Mouse (Mus musculus) left cerebral cortex, postnatal 36 days (tissue): ENCODE measurements around the gene Patj. TPM values are rescaled to one million over a fixed set of nuclear protein-coding genes. Genes with fewer than 3 reads are reported as not detected.

ENCODE experiments used
- DNase-seq, 2 experiments: peaks; one replicate each; pipeline ENCODE4 v3.0.0; 2021 to 2022; ENCODE audit warnings: low spot score in 2 of 2, mixed read lengths in 1 of 2
- intact Hi-C: fragments of 180-260 bp; cut with DNase I; formaldehyde crosslinking; loops from one replicate; pipeline ENCODE4 v1.15.1; 2025
- total RNA-seq, 2 experiments: library from RNA; stranded (reverse); gene quantifications; 2 replicates each; pipeline ENCODE4 v1.2.3; 2021

Gene Patj
- total RNA-seq, 2 experiments from 2014 or later = 7.5 to 19.6 TPM

DNA sequence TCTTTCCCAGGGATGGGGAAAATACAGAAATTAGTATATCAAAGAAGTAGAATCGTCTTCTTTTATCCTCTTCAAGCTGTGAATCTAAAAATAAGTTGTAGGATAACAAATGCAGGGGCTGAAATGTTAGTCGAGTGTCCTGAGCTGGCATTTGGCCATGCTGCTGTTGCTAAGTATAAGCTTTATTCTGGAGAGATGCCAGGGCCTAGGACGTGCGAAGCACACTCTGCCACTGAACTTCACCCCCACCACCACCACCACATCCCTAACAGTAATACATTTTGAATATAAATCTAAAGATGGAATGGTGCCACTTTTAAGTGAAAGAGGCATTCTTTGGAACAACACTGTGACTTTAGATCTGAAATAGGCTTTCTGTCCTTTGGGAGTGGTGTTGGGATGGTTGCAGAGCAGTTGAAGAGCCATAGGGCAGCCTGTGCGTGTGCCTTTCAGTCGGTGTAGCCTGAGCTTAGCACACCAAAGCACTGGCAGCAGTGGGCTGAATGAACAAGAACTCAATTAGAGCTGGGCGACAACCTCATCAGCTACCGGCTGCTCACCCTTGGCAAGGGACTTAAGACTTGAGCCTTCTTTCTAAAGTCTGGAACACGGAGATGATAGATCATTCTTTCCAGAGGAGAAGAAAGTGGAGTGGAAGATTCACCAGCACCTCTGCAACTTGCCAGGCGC lies 168.1 kb downstream of the Patj start:
- intact Hi-C loops = no loop called here
- no peak for DNase-seq

DNA sequence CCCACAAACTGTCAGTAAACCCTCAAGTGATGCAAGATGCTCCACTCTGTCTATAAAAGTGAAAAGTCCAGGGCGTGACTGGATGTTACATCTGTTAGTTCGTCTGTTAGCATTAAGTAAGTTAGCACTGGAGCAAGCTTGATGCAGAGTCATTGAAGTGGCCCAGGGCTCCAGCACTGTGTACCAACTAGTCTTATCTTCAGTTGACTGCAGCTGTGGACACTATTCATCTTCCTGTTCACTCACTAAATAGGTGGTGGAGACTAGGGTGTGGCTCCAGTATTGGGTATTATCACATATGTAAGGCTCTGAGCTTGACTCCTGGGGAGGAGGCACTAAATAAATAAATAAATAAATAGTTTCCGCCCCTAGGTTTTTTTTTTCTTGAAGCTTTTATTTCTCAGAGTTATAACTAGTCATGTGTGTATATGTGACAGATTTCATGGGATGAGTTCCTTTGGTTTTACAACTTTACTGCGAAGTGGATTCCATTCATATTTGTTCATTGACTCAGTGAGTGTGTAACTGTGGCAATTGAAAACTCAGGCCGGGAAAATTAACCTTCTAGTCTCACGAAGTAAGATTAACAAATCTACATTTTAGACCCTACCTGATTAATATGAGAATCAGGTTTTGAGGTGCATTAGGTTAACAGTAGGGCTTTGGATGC lies 168.7 kb downstream of the Patj start:
- DNase-seq = no peak
- intact Hi-C loops = no loop called here

DNA sequence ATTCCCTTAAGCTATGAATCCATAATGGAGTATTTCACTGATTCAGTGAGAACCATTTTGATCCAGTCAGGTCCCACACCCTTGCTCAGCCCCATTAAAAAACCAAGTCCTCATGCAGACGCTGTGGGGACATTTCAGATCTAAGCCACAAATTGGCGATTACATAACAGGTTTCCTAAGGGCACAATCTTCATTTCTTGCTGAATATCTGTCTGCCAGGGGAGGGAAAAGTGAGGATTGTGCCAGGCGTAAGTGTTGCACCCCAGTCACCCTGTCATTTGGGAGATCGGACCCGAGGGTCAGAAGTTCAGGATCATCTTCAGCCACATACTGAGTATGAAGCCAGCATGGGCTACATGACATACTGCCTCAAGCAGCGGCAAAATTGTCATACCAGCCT lies 171.2 kb downstream of the Patj start:
- DNase-seq = no peak
- intact Hi-C loops = no loop called here

DNA sequence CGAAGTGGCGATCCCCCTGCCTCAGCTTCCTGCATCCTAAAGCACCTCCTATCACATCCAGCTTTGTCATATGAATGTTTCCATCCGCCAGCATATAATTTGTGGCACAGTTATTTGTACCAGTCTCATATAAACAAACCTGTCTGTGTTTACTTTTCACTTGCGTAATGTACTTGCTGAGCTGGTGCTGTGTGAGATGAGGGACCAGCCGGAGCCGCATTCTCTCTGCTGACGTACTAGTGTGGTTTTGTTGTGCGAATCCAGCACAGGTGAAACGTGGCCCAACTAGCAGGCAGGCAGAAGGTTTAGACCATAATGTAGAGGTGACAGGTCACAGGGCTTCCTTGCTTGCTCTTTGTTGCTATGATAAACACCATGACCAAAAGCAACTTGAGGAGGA lies 171.9 kb downstream of the Patj start:
- intact Hi-C loops = no loop called here
- DNase-seq = no peak

DNA sequence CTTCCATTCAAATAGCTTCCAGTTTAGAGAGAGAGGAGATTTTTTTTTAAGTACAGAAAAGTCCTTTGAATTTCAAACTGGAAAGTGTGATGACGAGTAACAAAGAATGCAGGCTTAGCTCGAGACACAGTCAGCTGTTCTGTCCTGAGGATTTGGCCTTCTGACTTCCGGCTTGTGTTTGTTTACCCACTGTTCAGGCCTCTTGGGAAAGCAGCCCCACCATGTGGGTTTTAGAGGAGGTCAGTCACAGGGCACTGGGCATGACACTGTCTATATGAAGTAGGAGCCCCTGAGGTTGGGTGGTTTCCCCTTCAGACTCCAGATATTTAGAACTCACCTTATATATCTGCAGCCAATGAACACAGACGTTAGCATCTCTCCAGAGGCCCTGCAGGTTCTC lies 174.3 kb downstream of the Patj start:
- intact Hi-C loops = no loop called here
- no peak for DNase-seq

DNA sequence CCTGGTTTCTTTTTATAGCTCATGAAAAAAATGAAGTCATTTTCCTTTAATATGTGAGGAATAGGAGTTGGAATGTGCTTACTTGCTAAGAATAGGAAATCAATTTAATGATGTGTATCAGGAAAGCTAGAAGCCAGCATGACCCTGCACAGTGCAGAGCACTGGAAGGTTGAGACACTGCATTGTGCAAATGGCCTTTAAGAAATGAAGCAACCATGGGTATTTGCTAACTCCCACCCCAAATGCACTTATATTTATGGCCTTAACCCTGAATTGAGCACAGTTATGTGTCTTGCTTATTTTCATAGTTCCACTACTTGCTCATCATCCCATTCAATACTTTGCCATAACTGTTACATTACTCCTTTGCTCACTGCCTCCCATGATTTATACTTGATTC lies 181.7 kb downstream of the Patj start:
- DNase-seq = no peak
- intact Hi-C loops = no loop called here

DNA sequence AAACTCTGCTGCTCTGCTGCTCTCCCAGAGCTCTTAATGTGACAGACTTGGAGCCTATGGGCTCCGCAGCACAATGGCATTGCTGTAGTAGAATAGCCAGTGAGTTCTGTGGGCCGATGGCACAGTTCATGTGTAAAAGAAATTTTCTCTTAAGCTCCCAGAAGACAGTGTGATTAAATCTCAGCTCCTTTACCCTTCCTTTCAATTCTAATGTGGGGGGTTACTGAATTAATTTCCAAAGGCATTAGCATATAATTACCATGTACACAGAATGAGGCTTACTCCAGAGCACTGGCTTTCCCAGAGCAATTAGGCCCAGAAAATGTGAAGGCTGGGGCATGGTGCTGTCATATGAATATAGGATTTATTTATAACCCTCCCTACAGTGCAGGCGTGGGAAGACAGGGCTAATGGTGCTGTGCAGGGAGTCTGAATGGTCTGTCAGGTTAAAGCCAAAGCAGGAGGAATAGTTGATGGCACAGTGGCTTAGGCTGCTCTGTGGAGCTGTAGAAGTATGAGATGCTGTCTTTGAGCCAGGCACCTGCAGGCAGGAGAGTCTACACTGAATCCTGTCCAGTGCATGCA lies 182.5 kb downstream of the Patj start:
- intact Hi-C loops = no loop called here
- DNase-seq = no peak

DNA sequence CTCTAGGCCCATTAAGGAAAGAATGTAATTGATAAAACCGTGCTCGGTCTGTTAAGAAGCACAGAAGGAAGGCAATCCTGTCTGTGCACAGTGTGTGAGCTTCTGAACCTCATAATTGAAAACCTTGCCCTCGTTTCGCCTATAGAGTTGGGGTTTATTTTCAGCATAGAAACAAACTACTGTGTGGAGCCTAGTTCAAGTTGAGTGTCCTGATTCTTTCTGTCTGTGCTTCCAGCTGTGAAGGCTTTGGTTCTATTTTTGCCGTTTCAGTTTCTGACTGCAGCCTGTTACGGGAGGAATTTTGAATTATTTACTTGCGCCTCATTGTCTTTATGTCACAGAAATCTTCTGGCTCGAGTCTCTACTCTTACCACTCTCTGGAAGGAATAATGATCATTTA lies 185.9 kb downstream of the Patj start:
- intact Hi-C loops = no loop called here
- DNase-seq = no peak

DNA sequence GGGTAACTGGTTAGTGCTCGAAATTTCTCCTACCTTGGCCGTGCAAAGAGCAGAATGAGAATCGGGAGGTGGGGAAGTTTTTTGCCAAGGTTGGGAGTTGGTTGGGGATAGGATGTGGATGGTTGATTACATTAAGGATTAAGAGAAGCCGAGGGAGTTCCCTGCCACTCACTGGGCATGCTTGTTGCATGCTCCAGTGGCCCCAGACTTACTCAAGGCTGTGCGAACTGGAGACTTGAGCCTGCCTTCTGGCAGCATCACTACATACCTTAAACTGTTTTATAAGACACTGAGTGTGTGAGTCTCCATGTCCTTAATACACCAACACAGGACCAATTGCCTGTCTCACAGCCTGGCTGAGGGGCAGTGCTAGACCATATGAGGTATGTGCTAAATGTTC lies 188.4 kb downstream of the Patj start:
- intact Hi-C loops = no loop called here
- no peak for DNase-seq

DNA sequence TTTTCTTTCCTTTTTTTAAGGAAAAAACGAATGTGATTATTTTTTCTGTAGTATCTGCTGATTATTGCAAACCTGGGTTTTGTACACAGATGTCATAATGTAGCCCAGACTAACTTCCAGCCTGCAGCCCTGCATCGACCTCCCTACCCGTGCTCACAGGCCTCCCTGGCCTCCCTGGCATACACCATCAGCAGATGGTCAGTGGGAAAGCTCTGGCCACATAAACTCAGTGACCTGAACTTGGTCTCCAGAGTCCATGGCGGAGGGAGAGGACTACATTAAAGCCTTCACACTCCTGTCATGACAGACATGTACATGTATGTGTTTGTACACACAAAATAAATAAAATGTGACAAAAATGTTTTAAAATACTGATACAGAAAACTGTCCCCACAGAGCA lies 190.7 kb downstream of the Patj start:
- no peak for DNase-seq
- intact Hi-C loops = no loop called here

DNA sequence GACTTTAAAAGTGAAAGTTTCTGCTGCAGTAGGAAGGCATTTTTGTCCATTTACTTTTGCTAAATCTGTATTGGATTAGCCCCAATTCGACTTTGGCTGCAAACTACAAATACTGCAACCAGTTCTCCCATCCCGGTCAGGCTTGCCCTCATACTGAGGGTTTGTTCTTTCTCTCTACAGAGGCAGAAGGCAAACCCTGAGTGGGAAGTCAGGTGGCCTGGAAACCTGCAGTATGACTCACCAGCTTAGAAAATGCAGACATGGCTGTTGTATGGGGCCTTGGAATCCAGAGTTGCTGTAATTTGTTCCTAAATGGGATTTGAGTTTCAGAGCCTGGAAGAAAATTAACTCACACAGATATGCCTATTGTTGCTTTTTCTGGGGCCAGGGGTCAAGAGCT lies 192.1 kb downstream of the Patj start:
- intact Hi-C loops = no loop called here
- no peak for DNase-seq

DNA sequence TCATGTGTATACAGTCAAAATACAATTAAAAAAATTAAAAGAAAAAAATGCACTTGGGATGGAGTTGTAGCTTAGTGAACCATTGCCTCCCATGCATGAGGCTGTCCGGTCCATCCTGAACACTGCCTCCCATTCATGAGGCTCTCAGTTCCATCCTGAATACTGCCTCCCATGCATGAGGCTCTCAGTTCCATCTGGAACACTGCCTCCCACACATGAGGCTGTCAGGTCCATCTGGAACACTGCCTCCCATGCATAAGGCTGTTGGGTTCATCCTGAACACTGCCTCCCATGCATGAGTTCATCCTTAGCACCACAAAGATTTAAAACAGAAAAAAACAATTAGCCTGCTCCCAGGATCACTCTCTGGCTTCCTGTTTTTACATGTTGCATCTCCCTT lies 198.4 kb downstream of the Patj start:
- peak; percentile 38 to 57 for DNase-seq
- intact Hi-C loops = no loop called here

DNA sequence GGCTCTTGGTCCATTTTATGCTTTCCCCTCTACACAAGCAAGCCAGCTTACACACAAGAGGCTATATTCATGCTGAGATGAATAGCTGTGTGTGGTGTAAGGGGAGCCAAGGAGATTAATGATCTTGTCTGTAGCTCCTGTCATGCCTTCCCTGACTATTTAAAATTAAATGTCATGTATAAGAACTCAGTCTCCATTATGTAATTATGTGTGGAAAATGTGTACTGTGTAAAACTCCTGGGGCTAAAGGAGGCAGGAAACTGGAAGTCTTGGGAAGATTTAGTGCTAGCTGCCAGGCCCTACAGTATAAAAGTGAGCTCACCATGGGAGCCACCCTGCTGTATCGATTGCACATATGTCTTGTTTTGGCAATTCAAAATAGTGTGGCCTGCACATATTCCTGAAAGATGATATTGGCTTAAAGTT lies 203.0 kb downstream of the Patj start:
- intact Hi-C loops = no loop called here
- no peak for DNase-seq

DNA sequence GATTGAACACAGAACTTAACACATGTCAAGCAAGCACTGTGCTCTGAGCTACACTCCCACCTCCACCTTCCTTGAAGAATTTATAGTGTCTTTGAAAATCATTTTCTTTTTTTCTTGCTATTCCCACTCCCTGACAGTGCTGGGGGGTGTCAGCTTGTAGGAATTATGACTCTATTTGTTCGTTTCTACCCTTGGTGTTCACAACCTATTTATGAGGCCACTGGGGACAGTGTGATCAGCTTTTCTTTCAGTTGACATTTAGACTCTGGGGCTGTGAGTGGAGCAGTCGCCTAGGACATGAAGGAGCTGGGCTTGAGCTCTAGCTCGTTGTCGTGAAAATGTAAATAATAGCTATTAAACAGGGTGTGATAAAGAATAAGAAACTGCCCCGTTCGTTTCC lies 203.8 kb downstream of the Patj start:
- DNase-seq = no peak
- intact Hi-C loops = no loop called here

DNA sequence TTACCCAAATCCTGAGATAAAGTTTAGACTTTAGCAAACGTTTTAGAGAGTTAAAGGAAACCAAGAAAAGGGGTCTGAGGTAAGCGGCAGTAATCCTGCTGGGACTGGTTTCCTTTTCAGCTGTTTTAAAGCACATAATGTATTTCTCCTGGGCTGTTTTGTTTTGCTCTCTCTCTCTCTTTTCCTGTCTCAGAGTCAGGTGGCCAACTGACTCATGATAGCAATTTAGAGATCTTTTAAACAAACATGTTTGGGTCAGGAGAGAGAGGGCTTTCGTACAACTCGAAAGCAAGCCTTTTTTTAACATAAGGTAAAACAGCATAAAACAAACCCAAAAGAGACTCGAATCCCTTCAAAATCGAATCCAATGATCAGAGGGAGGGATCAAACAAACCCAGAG lies 207.5 kb downstream of the Patj start:
- intact Hi-C loops = no loop called here
- no peak for DNase-seq

DNA sequence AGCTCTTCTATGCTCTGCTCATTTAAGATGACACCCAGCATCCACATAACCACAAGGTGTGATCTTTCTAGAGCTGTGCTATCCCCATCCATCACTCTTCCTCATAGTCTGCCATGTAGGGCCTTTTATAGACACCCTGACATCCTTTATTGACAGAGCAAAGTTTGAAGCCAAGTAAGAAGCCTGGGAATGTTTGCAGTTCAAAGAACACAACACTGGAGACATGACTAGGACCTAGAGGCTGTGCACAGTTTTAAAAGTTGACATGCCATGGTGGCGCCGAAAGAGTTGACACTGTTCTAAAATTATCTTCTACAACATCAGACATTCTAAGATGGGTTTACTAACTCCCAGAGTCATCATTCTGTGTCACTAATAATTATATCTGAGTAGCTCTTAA lies 214.9 kb downstream of the Patj start:
- intact Hi-C loops = no loop called here

DNA sequence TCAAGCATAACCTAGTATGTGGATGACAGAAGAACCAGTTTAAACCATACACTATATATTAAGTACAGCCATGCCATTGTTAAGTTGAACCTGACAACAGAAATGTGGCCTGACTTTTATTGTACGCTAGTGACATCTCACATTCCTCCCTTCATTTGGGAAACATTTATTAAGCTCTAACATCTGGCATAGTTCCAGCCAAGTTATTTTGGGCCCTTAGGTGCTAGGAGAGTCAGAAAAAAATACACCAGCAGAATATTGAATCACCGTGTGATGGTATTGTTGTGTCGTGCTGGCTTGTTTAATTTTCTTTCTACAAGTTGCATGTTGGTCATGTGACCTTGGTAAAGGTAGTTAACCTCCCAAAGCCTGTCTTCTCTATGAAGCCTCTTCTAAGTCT lies 218.8 kb downstream of the Patj start:
- intact Hi-C loops = no loop called here
- DNase-seq = no peak

More for the DNA sequence above, 214.9 kb downstream of the Patj start:
- no peak for DNase-seq

DNA sequence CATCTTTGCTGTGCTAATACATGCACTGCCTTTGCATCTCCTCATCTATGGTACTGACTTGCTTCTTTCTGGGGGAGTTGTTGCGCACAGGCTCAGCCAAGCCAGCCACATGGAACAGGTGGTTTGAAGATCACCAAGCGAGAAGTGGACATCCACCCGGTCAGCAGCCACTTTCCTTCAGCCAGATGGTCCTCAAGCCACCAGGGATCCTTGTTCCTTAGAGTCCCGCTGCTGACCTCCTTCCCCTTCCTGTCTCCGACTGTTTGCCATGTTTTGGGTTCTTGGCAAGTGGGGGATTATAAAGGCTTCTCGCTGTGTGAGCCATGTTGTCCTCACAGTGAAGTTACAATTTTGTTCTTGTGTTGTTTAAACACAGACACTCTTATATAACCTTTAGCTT lies 223.6 kb downstream of the Patj start:
- DNase-seq = no peak

DNA sequence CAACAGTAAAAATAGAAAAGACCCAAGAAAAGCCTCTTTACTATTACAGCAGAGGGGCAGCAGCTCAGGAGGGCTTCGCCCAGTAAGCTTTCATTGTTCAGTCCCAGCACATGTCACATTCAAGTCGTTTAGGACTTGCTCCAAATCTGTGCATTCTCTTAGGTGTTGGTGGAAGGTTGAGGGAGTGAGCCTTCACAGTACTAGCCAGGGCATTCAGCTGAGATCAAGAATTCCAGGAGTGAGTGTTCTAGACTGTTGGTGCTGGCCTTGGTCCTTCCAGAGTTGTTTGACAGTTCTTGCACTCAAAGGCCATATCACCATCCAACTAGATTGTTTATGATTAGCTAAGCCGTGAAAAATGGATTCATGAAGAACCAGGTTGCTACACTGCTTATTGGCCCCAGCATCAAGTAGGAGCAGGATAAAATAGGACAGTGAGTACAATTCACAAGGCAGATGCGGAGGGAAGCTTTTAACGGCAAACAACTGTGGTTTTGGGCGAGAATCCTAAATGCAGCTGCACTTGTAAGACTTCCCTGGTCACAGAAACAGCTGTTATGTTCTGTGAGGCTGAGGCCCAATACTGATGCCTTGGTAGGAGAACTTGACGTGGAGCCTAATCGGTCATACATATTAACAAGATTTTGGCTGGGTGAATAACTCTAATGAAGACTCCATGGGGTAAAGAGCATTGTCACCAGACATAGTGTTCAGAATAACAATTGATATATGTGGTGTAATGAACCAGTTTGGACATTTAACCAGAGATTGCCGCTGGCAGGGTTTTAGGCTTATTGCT lies 225.6 kb downstream of the Patj start:
- DNase-seq = no peak
- intact Hi-C loops = no loop called here

More for the DNA sequence above, 223.6 kb downstream of the Patj start:
- intact Hi-C loops = no loop called here

DNA sequence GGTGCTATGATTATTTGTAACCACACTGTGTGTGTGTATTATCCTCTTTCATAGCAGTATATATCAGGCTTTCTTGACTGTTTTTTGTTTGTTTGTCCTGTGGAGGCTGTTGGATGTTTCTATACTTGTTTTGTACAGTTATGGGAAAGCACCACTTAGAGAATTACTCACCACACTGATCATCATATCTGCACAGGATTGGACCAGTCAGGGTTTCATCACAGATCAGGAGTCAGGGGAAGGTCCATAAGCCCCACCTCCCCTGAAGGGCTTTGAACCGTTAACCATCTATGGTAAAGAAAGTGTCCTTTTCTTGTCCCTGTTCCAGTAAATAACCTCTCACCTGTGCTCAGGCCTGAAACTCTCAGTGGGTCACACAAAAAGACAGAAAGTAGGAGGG lies 226.6 kb downstream of the Patj start:
- no peak for DNase-seq
- intact Hi-C loops = no loop called here
